Mouse (Mus musculus) brain, embryonic 14.5 days (tissue): ENCODE measurements around the gene 4930544D05Rik. TPM values are rescaled to one million over a fixed set of nuclear protein-coding genes. Genes with fewer than 3 reads are reported as not detected.

Experiments used
- DNase-seq: peaks from one replicate; pipeline ENCODE4 v3.0.0-alpha.2; 2011; ENCODE audit warnings: low read depth
- CTCF ChIP-seq: fragments of 200-500 bp; IDR thresholded peaks from 2 replicates; pipeline ENCODE4 v1.5.1; 2012; ENCODE audit warnings: inconsistent platforms, mild to moderate bottlenecking, moderate library complexity, borderline replicate concordance; ENCODE audit not compliant: insufficient read depth, insufficient read length; ENCODE audit errors: extremely low read depth
- POLR2A ChIP-seq: fragments of 200-500 bp; IDR thresholded peaks from 2 replicates; pipeline ENCODE4 v1.6.1; 2012; ENCODE audit warnings: mild to moderate bottlenecking, inconsistent platforms, borderline replicate concordance; ENCODE audit not compliant: poor library complexity, insufficient read depth, insufficient read length, severe bottlenecking; ENCODE audit errors: extremely low read depth
- polyA plus RNA-seq: library from polyadenylated mRNA; depleted of rRNA; stranded (reverse); fragments of >200 nt; gene quantifications from 2 replicates; pipeline ENCODE4 v1.2.3, GENCODE M21; 2012

The 4930544D05Rik gene
- polyA plus RNA-seq, 1 experiment: not detected

DNA sequence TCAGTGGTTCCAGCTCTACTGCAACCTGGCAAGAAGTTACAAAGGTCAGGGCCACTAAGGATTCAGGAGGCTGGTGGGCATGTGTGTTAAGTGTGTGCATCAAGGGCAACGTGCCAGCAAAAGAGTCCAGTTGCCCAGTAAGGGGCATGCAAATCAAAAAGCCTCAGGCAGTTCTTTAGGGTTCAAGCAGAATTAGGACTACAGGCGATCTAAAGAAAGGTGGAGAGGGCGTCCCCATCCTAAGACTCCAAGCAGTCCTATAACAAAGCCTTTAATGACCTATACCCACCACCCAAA, 30.6 kb downstream of the 4930544D05Rik start:
- no peak for DNase-seq
- TF ChIP-seq CTCF (no peak), POLR2A (no peak)

DNA sequence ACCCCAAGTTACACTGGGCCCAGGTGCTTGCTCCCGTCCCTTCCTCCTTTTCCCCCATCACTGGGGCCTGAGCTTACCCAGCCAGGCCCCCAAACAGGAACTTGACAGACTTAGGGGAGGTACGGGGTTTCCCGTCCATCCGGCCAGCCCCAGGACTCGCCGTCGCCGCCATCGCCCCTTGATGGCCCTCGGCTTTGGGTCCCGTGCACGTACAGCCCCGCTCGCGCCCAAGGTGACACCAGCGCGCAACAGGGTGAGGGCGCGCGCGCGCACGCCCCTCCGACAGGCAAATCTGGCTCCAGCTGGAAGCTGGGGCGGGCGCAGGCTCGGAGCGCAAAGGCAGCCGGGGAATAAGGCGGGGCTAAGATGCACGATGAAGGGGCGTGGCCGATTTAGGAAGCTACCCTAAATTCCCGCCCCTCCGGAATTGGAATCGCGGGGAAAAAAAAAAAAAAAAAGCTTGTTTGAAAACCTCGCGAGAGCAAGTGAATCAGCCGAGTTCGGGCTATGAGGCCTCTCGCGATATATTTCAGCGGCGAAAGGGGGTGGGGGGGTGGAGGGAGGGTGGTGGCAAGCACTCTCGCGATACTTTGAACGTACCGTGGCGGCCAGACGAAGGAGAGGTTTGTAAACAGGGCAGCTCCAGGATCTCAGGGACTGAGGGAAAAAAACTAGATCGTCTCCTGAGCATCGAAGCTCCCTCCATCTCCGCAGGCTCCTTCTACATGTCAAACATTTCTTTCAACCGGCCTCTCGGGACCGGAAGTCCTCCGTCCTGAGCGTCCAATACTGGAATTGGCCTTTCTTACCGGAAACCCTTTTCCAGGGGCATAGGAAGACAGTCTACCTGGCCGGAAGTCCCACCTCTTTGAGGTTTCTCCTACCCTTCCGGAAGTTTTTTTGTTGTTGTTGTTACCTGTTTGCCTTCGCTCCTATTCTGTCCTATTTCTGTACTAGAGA, 31.3 kb downstream of the 4930544D05Rik start, which contains the start of the genes Rnf167 and Slc25a11:
Gene Rnf167, plus strand, starts transcription at position 545 of the 960 bp plus-strand sequence.
Gene Slc25a11, minus strand, starts transcription at position 789 of the 960 bp plus-strand sequence.
- TF ChIP-seq POLR2A (peak; percentile 78), CTCF (no peak)
- peak; percentile 99 for DNase-seq

- TF ChIP-seq POLR2A (no peak), CTCF (no peak)
- DNase-seq: no peak
Observed at GRCm38 (mm10) chr11:70647716-70648420, 32.2 kb downstream of the 4930544D05Rik start.

- TF ChIP-seq POLR2A (no peak), CTCF (no peak)
- DNase-seq: no peak
Observed at GRCm38 (mm10) chr11:70648512-70648911, 32.9 kb downstream of the 4930544D05Rik start.

- no peak for DNase-seq
- TF ChIP-seq POLR2A (no peak), CTCF (no peak)
Observed at GRCm38 (mm10) chr11:70649185-70649734, 33.6 kb downstream of the 4930544D05Rik start.

- DNase-seq: no peak
Observed at GRCm38 (mm10) chr11:70650322-70651175, 34.9 kb downstream of the 4930544D05Rik start.

DNA sequence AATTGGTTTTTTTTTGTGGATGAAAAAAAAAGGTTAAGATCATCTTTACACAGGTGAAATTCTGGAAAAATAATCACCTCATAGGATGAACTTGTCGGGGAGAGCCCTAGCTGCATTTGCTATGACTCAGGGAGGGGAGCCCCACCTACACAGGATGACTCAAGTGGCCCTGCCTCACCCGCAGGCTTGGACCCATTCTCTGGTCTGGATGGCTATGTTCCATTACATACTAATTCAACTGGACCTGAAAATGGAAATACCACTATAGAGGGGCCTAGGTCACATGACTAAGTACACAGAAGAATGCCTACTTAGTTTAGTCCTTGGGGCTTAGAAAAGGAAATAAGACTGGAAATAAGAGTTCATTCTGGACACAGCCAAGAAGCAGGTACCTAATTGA, 35.7 kb downstream of the 4930544D05Rik start:
- TF ChIP-seq POLR2A: no peak
- no peak for TF ChIP-seq CTCF

More at GRCm38 (mm10) chr11:70650322-70651175, 34.9 kb downstream of the 4930544D05Rik start:
- TF ChIP-seq POLR2A: no peak
- no peak for TF ChIP-seq CTCF

GRCm38 (mm10) chr11:70652029-70652883, 36.6 kb downstream of the 4930544D05Rik start:
- TF ChIP-seq POLR2A (no peak), CTCF (no peak)
- DNase-seq: no peak

More for the DNA sequence above, 35.7 kb downstream of the 4930544D05Rik start:
- no peak for DNase-seq

- DNase-seq: no peak
- TF ChIP-seq CTCF (no peak), POLR2A (no peak)
Observed at GRCm38 (mm10) chr11:70652884-70653344, 37.3 kb downstream of the 4930544D05Rik start.

GRCm38 (mm10) chr11:70653345-70654197, 37.9 kb downstream of the 4930544D05Rik start:
- TF ChIP-seq CTCF: no peak
- 0 out of 2 replicates have a peak, but pooled peaks have one; percentile 42 for TF ChIP-seq POLR2A
- peak; percentile 83 for DNase-seq
